Mouse (Mus musculus) gonadal fat pad, adult 2 months (tissue): ENCODE data around the gene Olfr117. TPM values are rescaled to one million over a fixed set of nuclear protein-coding genes. Genes with fewer than 3 reads are reported as not detected.
"Not testable (repeated sequence)": the region's sequence is repeated elsewhere in the genome, so short reads cannot be mapped to it uniquely, and the experiment has no call there.

Source experiments
- DNase-seq: peaks from one replicate; pipeline ENCODE4 v3.0.0-alpha.2; 2012; ENCODE audit warnings: low read depth
- polyA plus RNA-seq: library from polyadenylated mRNA; depleted of rRNA; stranded (reverse); fragments of >200 nt; gene quantifications from 2 replicates; pipeline ENCODE4 v1.2.3, GENCODE M21; 2012; rRNA removed

Gene Olfr117
- not detected in 2 replicates for polyA plus RNA-seq

- no peak for DNase-seq
These were observed at the start of gene Olfr117 for GRCm38 (mm10) chr17:37663682-37664081. Olfr117 (minus strand) TSS chr17:37663782.

GRCm38 (mm10) chr17:37696264-37696663 is 32.7 kb upstream of the Olfr117 start, which contains the start of gene Olfr119:
Olfr119 (plus strand) TSS chr17:37696564.
- DNase-seq = not testable (repeated sequence)

DNA sequence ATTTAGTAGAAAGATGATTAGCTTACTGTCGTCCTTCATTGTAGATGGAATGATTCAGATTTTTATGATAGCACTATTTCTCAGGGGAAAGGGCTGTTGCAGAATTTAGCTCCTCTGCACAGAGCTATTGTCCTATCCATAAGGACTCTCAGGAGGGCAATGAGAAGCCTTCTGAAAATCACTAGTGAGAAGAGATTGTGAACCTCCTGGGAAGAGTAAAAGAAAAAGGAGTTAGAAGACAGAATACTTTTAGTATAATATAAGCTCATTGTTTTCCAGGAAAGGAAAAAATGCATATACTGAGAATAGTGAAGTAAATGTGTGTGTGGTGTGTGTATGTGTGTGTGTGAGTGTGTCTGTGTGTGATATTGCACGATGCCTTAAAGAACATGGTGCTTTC is 3.1 kb upstream of the Olfr117 start, which contains the start of gene Olfr118:
Gene Olfr118 (plus strand): TSS at position 301 of the 400 bp plus-strand sequence.
- DNase-seq = no peak

GRCm38 (mm10) chr17:37627009-37627408 is 36.6 kb downstream of the Olfr117 start, which contains the start of the genes Olfr115 and Olfr116:
Olfr115 (minus strand) TSS chr17:37627109.
Olfr116 (minus strand) TSS chr17:37627199.
- DNase-seq = no peak

Other genes with a start within 250 kb of the Olfr117 start
- gene Olfr108, start 218.3 kb downstream of the Olfr117 start, polyA plus RNA-seq = not detected in 2 replicates
- not detected in 2 replicates for gene Olfr109, start 204.9 kb downstream of the Olfr117 start, polyA plus RNA-seq
- 0.09 TPM in 1 of 2 replicates, not detected in the other for gene H2-M2, start 180.2 kb downstream of the Olfr117 start, polyA plus RNA-seq
- gene Olfr110, start 171.3 kb downstream of the Olfr117 start, polyA plus RNA-seq = not detected in 2 replicates
- 0.14 TPM in 1 of 2 replicates, not detected in the other for gene Olfr111, start 155.8 kb downstream of the Olfr117 start, polyA plus RNA-seq
- not detected in 2 replicates for gene Olfr112, start 94.3 kb downstream of the Olfr117 start, polyA plus RNA-seq
- gene Olfr113, start 86.1 kb downstream of the Olfr117 start, polyA plus RNA-seq = not detected in 2 replicates
- gene Olfr114, start 71.0 kb downstream of the Olfr117 start, polyA plus RNA-seq = not detected in 2 replicates
- gene Olfr115, start 36.7 kb downstream of the Olfr117 start, polyA plus RNA-seq = not detected in 2 replicates
- gene Olfr116, start 36.6 kb downstream of the Olfr117 start, polyA plus RNA-seq = not detected in 2 replicates
- not detected in 2 replicates for gene Olfr118, start 3.2 kb upstream of the Olfr117 start, polyA plus RNA-seq
- not detected in 2 replicates for gene Olfr119, start 32.8 kb upstream of the Olfr117 start, polyA plus RNA-seq
- gene Olfr120, start 58.0 kb upstream of the Olfr117 start, polyA plus RNA-seq = not detected in 2 replicates
- not detected in 2 replicates for gene Olfr121, start 85.1 kb upstream of the Olfr117 start, polyA plus RNA-seq
- not detected in 2 replicates for gene Olfr122, start 104.8 kb upstream of the Olfr117 start, polyA plus RNA-seq
- gene Olfr123, start 129.7 kb upstream of the Olfr117 start, polyA plus RNA-seq = not detected in 2 replicates
- not detected in 2 replicates for gene Olfr124, start 136.1 kb upstream of the Olfr117 start, polyA plus RNA-seq
- gene Olfr125, start 169.2 kb upstream of the Olfr117 start, polyA plus RNA-seq = not detected in 2 replicates
- gene Olfr126, start 183.7 kb upstream of the Olfr117 start, polyA plus RNA-seq = not detected in 2 replicates
- not detected in 2 replicates for gene Olfr127, start 236.7 kb upstream of the Olfr117 start, polyA plus RNA-seq